Mouse (Mus musculus) heart, adult 8-10 months (tissue): ENCODE data around the gene Arid3c. TPM values are rescaled to one million over a fixed set of nuclear protein-coding genes. Genes with fewer than 3 reads are reported as not detected.
A peak's percentile ranks its signal among the peaks of the same experiment; 100 is the strongest.
"Not testable (repeated sequence)": the region's sequence is repeated elsewhere in the genome, so short reads cannot be mapped to it uniquely, and the experiment has no call there.

ENCODE experiments used
- DNase-seq: peaks from one replicate; pipeline ENCODE4 v3.0.0; 2022; ENCODE audit warnings: low spot score
- total RNA-seq, 4 experiments: library from RNA; stranded (reverse); gene quantifications; 2 replicates each; pipeline ENCODE4 v1.2.4; 2022

Arid3c gene
- not detected for total RNA-seq

DNA sequence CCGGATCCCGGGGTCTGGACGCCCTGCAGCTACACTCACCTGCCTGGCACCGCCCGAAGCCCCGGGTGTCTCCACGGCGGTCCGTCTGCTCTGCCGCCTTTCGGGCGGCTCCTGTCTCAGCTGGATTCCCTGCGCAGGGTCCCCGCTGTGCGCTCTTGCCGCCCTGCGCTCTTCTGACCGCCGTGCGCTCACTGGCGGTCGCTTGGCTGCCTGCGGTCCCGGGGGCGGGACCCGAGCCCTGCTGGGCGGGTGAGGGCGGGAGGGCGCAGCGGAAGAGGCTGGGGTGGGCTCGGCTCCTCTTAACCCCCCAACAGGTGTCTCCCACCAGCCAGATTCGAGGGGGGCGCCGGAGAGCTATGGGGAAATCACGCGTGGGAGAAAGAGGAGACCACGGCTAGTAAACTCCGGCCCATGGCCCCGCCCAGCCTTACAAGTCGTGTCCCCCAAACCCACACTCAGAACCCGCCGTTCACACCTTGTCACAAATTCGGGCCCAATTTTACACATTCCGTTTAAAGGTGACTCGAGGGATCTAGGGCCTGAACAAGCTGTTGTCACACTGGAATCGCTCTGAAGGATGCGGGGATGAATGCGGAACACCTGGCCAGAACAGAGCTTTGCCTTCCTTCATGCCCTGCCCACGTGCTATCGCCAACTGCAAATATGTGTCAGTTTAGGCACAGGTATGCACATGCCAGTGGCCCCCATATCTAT is at the start of gene Arid3c:
Arid3c (minus strand) TSS at position 91 of the 714 bp plus-strand sequence.
- DNase-seq: no peak

DNA sequence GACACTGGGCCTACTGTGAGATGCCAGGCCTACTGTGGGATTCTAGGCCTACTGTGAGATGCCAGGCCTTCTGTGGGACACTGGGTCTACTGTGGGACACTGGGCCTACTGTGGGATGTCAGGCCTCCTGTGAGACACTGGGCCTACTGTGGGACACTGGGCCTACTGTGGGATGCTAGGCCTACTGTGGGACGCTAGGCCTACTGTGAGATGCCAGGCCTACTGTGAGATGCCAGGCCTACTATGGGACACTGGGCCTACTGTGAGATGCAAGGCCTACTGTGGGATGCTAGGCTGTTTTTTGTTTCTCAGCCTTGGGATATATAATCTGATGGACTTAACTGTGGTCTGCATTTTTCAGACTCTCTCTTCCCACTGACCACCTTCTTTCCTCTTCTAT is 44.9 kb upstream of the Arid3c start:
- not testable (repeated sequence) for DNase-seq

DNA sequence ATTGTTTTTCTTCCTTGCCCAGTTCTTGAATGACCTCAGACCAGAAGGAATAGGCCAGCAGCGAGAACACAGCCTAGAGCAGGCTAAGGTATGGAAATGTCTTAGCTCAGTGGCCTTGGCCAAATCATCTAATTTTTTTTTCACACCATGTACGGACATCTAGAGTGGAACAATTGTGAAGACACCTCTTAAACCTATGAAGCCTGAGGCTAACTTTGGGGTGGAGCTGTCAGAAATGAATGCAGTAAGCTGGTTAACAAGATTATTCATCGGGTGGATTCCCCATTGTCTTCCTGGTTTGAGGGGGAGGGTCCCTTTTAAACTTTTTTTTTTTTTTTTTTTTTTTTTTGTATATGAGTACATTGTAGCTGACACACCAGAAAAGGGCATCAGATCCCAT is 43.6 kb upstream of the Arid3c start:
- DNase-seq: not testable (repeated sequence)

- DNase-seq: peak; percentile 79
Measured at GRCm38 (mm10) chr4:41774002-41774401, 43.1 kb upstream of the Arid3c start, which contains the start of gene Ccl27a. Ccl27a (minus strand) TSS chr4:41774247.

DNA sequence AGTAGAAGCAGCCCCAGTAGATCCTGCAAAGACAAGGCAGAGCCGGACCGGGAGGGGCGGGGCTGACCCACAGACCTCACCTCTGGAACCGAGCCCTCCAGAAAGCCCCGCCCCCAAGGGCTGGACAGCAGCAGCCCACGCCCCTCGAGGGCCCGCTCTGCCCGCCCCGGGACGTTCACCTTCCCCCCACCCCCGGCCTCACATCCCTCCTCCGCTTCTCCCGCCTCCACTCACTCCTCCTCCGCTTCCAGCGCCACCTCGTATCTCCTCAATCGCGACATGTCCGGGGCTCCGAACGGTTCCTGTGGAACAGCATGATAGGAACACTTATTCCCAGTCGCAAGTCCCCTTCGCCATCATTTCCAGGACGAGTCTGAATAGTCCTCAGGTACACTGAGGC is 42.6 kb upstream of the Arid3c start:
- DNase-seq: peak; percentile 62

DNA sequence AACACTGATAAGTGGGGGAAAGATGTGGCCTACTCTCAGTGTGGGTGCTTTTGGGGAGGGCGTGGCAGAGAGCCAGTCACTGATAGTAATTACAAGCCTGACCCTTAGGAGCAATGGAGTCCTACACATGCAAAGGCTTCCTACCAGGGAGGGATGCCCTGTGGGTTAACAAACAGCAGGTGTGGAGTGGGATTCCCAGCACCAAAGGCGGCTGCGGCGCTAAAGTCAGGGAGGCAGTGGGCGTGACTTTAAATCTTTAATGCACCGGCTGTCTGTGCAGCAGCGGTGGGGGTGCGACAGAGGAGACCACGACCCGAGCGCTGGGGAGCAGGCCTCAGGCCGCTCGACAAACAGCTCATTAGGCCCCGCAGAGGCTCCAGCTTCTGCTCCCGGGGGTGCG is 42.0 kb upstream of the Arid3c start:
- not testable (repeated sequence) for DNase-seq

- not testable (repeated sequence) for DNase-seq
Measured at GRCm38 (mm10) chr4:41767301-41767700, 36.4 kb upstream of the Arid3c start.

DNA sequence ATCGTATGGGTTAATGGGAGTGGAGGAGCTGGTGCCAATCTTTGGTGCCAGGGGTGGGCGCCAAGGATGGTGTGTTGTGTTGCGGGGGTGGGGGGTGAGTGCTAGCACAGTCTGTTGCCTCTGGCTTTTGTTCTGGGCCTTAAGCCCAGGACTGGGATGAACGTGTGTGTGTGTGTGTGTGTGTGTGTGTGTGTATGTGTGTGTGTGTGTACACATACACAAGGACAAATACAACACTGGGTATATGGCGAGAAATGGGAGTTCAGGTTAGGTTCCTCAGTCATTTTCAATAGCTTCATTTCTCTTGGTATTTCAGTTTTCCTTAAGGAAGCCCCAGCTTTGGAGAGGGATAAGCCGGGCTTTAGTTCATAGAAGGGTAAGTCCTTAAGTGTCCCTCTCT is 32.2 kb upstream of the Arid3c start:
- not testable (repeated sequence) for DNase-seq

DNA sequence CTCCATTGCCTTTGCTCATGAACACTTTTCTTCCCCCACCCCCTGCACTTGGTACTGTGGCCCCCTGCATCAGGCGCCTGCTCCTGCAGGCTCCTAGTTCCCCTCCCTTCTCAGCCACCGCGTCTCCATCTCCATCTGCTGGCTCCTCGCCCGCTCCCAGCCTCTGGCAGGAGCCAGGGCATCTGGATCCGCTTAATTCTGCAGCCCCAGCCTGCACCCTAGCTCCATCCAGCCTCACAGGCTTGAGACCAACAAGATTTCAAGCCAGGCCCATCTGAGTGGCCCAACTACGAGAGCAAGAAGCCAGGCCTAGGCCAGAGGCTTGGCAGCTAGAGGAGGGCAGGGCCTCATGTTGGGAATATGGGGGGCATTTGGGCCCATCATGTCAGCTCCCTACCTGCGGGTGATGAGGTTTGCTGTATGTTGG is 31.8 kb upstream of the Arid3c start:
- DNase-seq: not testable (repeated sequence)

- no peak for DNase-seq
Measured at GRCm38 (mm10) chr4:41762099-41762687, 31.3 kb upstream of the Arid3c start.

GRCm38 (mm10) chr4:41761680-41762079 is 30.7 kb upstream of the Arid3c start:
- DNase-seq: no peak

DNA sequence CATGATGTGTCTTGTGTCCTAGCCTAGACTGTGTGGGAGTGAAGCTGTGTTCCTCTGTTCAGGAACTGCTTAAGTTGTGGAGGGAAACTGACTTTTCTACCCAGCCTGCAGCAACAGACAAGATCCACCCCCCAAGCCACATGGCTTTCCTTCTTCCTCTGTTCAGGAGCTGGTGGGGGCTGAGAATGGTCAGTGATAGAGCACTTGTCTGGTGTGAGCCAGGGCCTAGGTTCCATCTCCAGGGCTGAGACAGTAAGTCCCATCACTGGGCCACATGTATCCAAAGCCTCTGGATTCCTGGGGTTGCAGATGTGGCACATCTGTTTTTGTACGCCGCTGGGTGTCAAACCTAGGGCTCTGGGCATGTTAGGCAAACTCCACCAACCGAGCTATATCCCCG is 30.0 kb upstream of the Arid3c start:
- no peak for DNase-seq

- peak; percentile 94 for DNase-seq
Measured at GRCm38 (mm10) chr4:41760288-41760721, 29.4 kb upstream of the Arid3c start.

DNA sequence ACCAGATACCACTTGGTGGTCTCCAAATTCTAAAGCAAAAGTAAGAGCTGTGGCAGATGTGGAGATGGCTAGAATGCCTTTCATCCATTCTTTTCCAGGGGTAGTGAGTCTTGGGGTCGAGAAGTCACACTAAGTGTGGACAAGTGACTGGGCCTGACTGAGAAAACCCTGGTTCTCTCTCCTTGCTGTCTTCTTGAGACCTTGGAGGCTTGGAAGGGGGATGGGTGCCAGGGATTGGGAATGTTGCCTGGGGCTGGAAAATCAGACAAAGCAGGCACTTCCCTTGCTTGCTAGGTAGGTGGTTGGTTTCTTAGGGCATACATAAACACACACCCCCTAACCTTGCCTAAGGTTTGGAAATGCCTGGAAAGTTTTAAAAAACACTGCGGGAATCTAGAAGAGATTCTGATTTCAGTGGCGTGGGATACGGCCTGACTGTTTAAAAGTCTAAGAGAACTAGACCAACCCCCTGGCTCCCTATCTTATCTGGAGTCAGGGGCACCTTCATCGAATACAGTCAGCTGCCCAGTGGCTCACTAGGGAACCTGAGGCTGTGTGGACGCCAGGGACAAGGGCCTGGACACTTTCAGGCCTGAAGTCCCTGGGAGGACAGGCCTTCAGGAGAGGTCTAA is 28.8 kb upstream of the Arid3c start:
- no peak for DNase-seq

DNA sequence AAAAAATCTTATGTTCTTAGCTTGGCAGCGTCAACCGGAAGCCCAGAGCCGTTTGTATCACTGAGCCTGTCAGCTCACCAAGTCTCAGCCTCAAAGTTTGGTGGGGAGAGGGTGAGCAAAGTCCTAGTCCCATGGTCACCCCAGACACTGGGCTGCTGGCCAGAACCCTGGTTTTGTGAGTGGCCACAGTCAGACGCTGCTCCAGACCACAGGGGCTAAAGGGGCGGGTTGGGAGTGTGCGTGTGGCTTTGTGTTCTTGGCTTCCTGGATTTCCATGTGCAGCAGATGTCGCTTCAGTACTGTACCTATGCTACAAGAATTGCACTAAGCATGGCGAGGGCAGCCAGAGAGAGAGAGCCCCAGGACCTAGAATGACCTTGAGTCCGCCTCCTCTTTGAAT is 28.3 kb upstream of the Arid3c start:
- DNase-seq: no peak

GRCm38 (mm10) chr4:41758701-41759100 is 27.8 kb upstream of the Arid3c start:
- no peak for DNase-seq

DNA sequence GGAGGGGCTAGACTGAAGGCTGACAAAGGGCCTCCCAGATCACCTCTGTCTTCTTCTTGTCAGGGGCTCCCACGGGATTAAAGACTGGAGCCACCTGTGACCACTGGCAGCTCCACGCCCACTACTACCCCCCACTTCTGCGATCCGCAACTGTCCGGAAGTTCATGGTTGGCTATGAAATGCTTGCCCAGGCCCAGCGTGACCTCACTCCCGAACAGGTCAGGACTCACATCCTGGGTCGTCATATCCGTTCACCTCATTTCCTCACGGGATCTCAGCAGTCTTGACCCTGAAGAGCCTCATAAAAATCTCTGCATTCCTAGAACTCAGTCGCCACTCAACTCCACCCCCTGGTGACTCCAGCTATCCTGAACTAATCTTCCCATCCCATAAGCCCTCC is 27.1 kb upstream of the Arid3c start:
- no peak for DNase-seq

GRCm38 (mm10) chr4:41757321-41757720 is 26.4 kb upstream of the Arid3c start:
- no peak for DNase-seq

DNA sequence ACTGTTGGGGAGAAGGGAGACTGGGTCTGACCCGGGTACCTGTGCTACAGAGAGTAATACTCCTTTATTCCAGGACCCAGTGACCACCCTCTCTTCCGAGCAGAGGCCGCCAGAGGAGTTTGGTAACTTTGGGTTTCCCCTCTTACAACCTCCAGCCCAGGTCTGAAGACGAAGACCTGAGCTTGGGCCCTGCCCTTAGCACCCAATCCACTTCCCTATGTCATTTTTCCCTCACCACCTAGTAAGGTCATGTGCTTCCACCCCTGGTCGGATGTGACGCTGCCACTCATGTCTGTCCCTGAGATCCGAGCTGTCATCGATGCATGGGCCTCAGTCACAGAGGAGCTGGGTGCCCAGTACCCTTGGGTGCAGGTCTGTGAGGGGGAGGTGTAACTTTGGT is 25.5 kb upstream of the Arid3c start:
- DNase-seq: no peak

DNA sequence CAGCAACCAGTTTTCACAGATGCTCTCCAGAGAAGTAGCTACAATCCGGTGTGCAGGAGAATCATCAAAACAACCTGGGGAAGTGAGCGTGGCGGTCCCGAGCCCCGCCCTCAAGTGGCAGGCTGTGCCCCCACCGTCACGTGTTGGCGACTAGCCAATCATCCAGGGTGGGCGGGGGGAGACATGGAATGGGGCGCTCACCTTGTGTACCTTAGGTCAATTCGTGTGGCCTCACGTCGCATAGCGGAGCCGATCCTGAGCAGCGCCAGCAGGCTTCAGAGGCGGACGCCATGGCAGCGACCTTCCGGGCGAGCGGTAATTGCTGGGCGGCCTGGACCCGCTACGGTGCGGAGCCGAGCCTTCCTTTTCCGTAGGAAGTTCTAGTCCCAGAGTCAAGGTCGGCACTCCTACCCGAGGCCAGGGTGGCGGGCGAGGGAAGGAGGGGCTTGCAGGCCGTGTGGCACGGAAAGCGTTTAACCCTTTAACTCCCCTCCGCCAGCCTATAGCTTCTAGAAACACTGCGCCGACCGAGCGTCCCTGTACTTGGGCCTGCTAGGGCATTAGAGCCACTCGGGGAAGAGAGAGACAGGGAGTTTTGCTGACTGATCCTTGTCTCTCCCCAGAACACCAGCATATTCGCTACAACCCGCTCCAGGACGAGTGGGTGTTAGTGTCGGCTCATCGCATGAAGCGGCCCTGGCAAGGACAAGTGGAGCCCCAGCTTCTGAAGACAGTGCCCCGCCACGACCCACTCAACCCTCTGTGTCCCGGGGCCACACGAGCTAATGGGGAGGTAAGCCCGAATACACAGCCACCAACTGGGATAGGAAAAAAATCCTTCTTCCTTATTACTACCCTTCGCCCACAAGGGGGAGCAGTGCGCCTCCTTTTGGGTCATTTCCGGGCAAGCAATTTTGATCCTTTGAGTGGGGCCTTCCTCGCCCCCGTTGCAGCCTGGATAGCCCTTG is 24.7 kb upstream of the Arid3c start, which contains the start of gene Sigmar1:
Sigmar1 (minus strand) TSS at position 820 of the 968 bp plus-strand sequence.
- DNase-seq: peak; percentile 86

DNA sequence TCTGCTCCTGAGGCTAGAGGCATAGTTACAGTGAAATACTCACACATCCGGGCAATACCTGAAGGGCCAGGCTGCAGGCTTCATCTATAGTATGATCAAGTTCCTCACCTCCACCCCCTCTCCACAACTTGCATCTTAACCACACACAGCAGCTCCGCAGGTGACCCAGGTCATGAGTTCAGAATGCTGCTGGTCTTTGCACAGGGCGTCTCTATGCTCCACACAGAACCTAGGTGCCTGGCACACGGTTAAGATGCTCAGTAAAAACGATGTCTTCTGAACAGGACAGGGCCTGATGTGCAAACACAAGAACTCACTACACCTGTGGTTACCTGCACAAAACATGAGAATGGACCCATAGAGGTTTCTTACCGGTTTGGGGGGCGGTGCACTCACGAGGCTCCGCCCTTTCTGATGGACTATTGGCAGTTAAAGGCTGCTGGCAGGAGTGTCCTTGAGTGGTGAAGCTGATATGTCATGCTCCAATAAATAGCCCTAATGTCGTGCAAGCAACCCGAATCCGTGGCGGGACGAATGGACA is 23.9 kb upstream of the Arid3c start, which contains the start of gene Galt:
Galt (plus strand) TSS at position 432 of the 541 bp plus-strand sequence.
- DNase-seq: no peak
